8 mouse cellular contexts compared by ENCODE assay signal in the genomic region with DNA sequence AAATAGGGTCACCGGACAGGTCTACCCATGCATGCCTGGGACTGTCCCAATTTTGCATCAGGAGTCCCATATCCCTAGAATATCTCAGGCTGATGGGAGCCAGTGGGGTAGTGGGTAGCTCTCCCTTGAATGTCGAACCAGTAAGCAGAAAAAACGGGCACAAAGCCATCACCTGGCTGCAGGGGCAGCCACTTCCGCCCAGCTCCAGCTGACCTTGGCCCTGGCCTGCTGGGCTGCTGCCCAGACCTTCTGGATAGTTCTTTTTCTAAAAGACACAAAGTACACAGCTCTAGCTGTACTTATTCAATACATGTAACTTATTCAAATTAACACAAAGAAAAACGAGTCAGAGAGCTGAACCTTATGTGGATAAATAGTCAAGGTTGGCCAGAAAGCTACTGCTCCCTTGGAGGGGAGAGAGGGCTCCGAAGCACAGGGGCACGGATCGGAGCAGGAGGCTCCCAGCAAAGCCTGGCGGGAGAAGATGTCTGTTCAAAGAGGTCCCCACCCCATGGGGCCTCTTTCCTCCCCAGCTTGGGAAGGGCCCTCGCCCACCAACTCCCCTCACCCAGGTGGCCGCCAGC. TPM values are rescaled to one million over a fixed set of nuclear protein-coding genes. Genes with fewer than 3 reads are reported as not detected.
DNase-seq lines count a peak whose midpoint lies in the region; ATAC-seq and TF ChIP-seq lines count a peak whose summit lies in the region.

No protein-coding gene starts in this region.

- intact Hi-C loops in gastrocnemius, adult 2 months (cut with DNase I): no loop called here

- H3K36me3 ChIP-seq in lung, embryonic 15.5 days: no peaks in the 10 kb centered on the region
- H3K36me3 ChIP-seq in hindbrain, postnatal 0 days (ENCODE audit: insufficient read depth, low read length): no peaks in the 10 kb centered on the region
- no peaks in the 10 kb centered on the region for H3K36me3 ChIP-seq in liver, embryonic 11.5 days (ENCODE audit: control insufficient read depth, insufficient read depth, low read length)

- peak overlapping the region; percentile 62 for H3K4me2 ChIP-seq in lung, embryonic 15.5 days
- peak overlapping the region; percentile 44 for H3K4me2 ChIP-seq in hindbrain, postnatal 0 days (ENCODE audit: low read depth, low read length)
- peak overlapping the region; percentile 21 for H3K4me2 ChIP-seq in liver, embryonic 11.5 days

- peaks cover 13% of the 10 kb centered on the region for H3K4me1 ChIP-seq in lung, embryonic 15.5 days
- peaks cover 20% of the 10 kb centered on the region; the same call in 1 of the 2 replicates for H3K4me1 ChIP-seq in hindbrain, postnatal 0 days (ENCODE audit: insufficient read depth, low read length)
- H3K4me1 ChIP-seq in liver, embryonic 11.5 days (replicated peaks; ENCODE audit: control insufficient read depth, insufficient read depth, low read length): no peaks in the 10 kb centered on the region; the same call in 1 of the 2 replicates

- peak; percentile 16; the same call in 1 of the 2 replicates for ATAC-seq in lung, embryonic 15.5 days (ENCODE audit: borderline replicate concordance, extremely low read depth, low FRiP score, low TSS enrichment)
- peak; percentile 13; the same call in 1 of the 2 replicates for ATAC-seq in hindbrain, postnatal 0 days
- no peak for ATAC-seq in liver, embryonic 11.5 days (replicated peaks; ENCODE audit: low FRiP score)
- ATAC-seq in granulocyte monocyte progenitor cell, adult 5-6 weeks (replicated peaks; ENCODE audit: poor library complexity, severe bottlenecking): no peak

- DNase-seq in lung, postnatal 14 days: no peak
- peak; percentile 81 for DNase-seq in cerebellum, adult 11-12 months
- peak; percentile 80 for DNase-seq in gastrocnemius, adult 2 months
- peak; percentile 71 for DNase-seq in hindbrain, postnatal 0 days (ENCODE audit: low spot score)
- DNase-seq in liver, embryonic 11.5 days (ENCODE audit: low spot score): no peak
- DNase-seq in embryo, embryonic 10.5 days (ENCODE audit: low spot score): no peak

- H3K27ac ChIP-seq in lung, embryonic 15.5 days: peak overlapping the region; percentile 78
- H3K27ac ChIP-seq in gastrocnemius, adult 2 months: peak overlapping the region; percentile 76
- H3K27ac ChIP-seq in hindbrain, postnatal 0 days: peak overlapping the region; percentile 92
- no peak overlapping the region for H3K27ac ChIP-seq in liver, embryonic 11.5 days (ENCODE audit: low read depth, low read length)

- H3K9me3 ChIP-seq in lung, embryonic 15.5 days: no peaks in the 10 kb centered on the region
- no peaks in the 10 kb centered on the region for H3K9me3 ChIP-seq in hindbrain, postnatal 0 days (ENCODE audit: low read length)
- H3K9me3 ChIP-seq in liver, embryonic 11.5 days (ENCODE audit: control insufficient read depth, low read length): no peaks in the 10 kb centered on the region

- peak overlapping the region; percentile 17; the same call in 1 of the 2 replicates for H3K9ac ChIP-seq in lung, embryonic 15.5 days
- H3K9ac ChIP-seq in hindbrain, postnatal 0 days (replicated peaks; ENCODE audit: low read length): peak overlapping the region; percentile 31; the same call in 1 of the 2 replicates
- no peak overlapping the region for H3K9ac ChIP-seq in liver, embryonic 11.5 days (ENCODE audit: low read depth, low read length)

- peak overlapping the region; percentile 21 for H3K4me3 ChIP-seq in lung, embryonic 15.5 days
- H3K4me3 ChIP-seq in gastrocnemius, adult 2 months: peak overlapping the region; percentile 58
- H3K4me3 ChIP-seq in hindbrain, postnatal 0 days (ENCODE audit: low read length): 0 out of 2 replicates have a peak overlapping the region, but pooled peaks have one; percentile 7
- no peak overlapping the region for H3K4me3 ChIP-seq in liver, embryonic 11.5 days (ENCODE audit: low read depth, low read length)

- TF ChIP-seq CTCF in gastrocnemius, adult 2 months (IDR thresholded peaks at IDR 0.05): no peak
- TF ChIP-seq CTCF in hindbrain, postnatal 0 days (IDR thresholded peaks at IDR 0.05; ENCODE audit: low read depth): no peak

- WGBS in lung, embryonic 15.5 days: 15% methylated on average over 11 of the region's 11 CpGs
- whole genome bisulfite sequencing in hindbrain, postnatal 0 days: 14% methylated on average over 10 of the region's 11 CpGs
- WGBS in liver, embryonic 11.5 days: 32% methylated on average over 11 of the region's 11 CpGs

- H3K27me3 ChIP-seq in lung, embryonic 15.5 days: no peaks in the 10 kb centered on the region
- no peaks in the 10 kb centered on the region for H3K27me3 ChIP-seq in hindbrain, postnatal 0 days (ENCODE audit: insufficient read depth, low read length)
- H3K27me3 ChIP-seq in liver, embryonic 11.5 days (replicated peaks; ENCODE audit: control insufficient read depth, insufficient read depth, low read length): peaks cover 7% of the 10 kb centered on the region; the same call in 1 of the 2 replicates

RNA-seq across cellular contexts. Expression of a gene that starts 36.4 kb away (rescaled TPM):
- 28.7 and 30.5 TPM in 2 replicates for polyA plus RNA-seq in lung, embryonic 15.5 days (2015; fragmentation: Nextera tagmentation; extraction: Ambion mirVana)
- 100 to 1,000 TPM; 123 to 153 TPM for total RNA-seq in gastrocnemius, adult 2 months (2021)
- 35.4 and 37.5 TPM in 2 replicates for total RNA-seq in hindbrain, postnatal 0 days (2014; rRNA removed)
- polyA plus RNA-seq in hindbrain, postnatal 0 days (2015; fragmentation: Nextera tagmentation; extraction: Ambion mirVana): 20.9 and 22.7 TPM in 2 replicates
- polyA plus RNA-seq in liver, embryonic 11.5 days (2014; fragmentation: Nextera tagmentation; extraction: Ambion mirVana): 14.0 and 17.2 TPM in 2 replicates
- total RNA-seq in granulocyte monocyte progenitor cell, adult 5-6 weeks (2014; fragmentation: Nextera tagmentation): 47.9 and 77.4 TPM in 2 replicates
- total RNA-seq in granulocyte monocyte progenitor cell, adult 5-6 weeks (2017): 5.3 and 11.8 TPM in 2 replicates

Comparison
In these comparisons a context has a peak if more than half of its experiments do, and no peak if none do; other contexts are left out.
1. ATAC-seq: peak in lung, embryonic 15.5 days (single experiment) and hindbrain, postnatal 0 days (single experiment); none in liver, embryonic 11.5 days (single experiment) and granulocyte monocyte progenitor cell, adult 5-6 weeks (single experiment).
2. DNase-seq: peak in cerebellum, adult 11-12 months (single experiment), gastrocnemius, adult 2 months (single experiment) and hindbrain, postnatal 0 days (single experiment); none in lung, postnatal 14 days (single experiment), liver, embryonic 11.5 days (single experiment) and embryo, embryonic 10.5 days (single experiment).
3. Peak in every context shown above with its lines, with median percentiles within 50 percentile points of each other: H3K4me2 ChIP-seq.